Mouse (Mus musculus) liver, embryonic 14.5 days (tissue): ENCODE measurements around the gene Lamc1.

ENCODE experiments used
- CTCF ChIP-seq: IDR thresholded peaks from 2 replicates; pipeline ENCODE4 v1.5.1; 2016; ENCODE audit warnings: antibody characterized with exemption, low read depth, control low read depth
- EP300 ChIP-seq: IDR thresholded peaks from 2 replicates; pipeline ENCODE4 v1.6.1; 2016; ENCODE audit warnings: antibody characterized with exemption, low read depth

DNA sequence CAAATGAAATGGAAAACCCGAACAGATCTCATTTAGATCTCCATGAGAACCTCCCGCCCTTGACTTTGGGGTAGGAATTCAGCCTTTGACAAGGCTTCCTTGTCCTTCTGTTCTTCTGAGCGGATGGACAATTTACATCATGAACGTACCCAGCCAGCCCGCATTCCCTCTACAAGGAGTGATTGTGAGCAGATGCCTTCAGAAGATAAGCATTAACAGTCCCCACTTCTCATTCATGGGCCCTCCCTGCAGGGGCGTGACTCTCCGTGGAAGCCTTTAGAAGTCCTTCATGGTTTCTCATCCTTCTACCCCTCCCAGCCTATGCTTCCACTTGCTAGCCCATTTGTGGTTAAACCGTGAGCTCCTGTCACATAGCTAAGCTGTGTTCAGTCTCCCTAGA is 58.9 kb downstream of the Lamc1 start:
- TF ChIP-seq EP300, result no peak
- no peak for TF ChIP-seq CTCF
